Mouse (Mus musculus): ENCODE measurements around the gene Thap2. TPM values are rescaled to one million over a fixed set of nuclear protein-coding genes. Genes with fewer than 3 reads are reported as not detected.

The Thap2 gene
- total RNA-seq (2023): 10 to 100 TPM in 1 of 2 experiments, 1 to 10 TPM in 1; 8.7 to 12.6 TPM

GRCm38 (mm10) chr10:115384221-115385017 lies at the start of gene Thap2, which contains the start of gene Zfc3h1:
Gene Thap2 (minus strand): TSS chr10:115384443.
Gene Zfc3h1 (plus strand): TSS chr10:115384959.

GRCm38 (mm10) chr10:115361840-115362622 lies 22.2 kb downstream of the Thap2 start, which contains the start of gene Tmem19:
Gene Tmem19 (minus strand): TSS chr10:115362501.

Other genes starting within 250 kb of the Thap2 start
- not detected for gene Tph2, start 199.4 kb downstream of the Thap2 start, total RNA-seq (2023)
- gene Tbc1d15, start 133.0 kb downstream of the Thap2 start, total RNA-seq (2023): 100 to 1,000 TPM in 1 of 2 experiments, 10 to 100 TPM in 1; 87.5 to 121 TPM
- gene Rab21, start 68.8 kb downstream of the Thap2 start, total RNA-seq (2023): 10 to 100 TPM; 61.5 to 64.3 TPM
- gene Tmem19, start 21.9 kb downstream of the Thap2 start, total RNA-seq (2023): 10 to 100 TPM; 33.1 to 35.5 TPM
- gene Zfc3h1, start 516 bp upstream of the Thap2 start, total RNA-seq (2023): 10 to 100 TPM; 81.7 to 88.9 TPM
- not detected for gene A930009A15Rik, start 185.5 kb upstream of the Thap2 start, total RNA-seq (2023)
- under 1 TPM in 1 of 2 experiments, not detected in 1; 0.21 TPM for gene Lgr5, start 203.3 kb upstream of the Thap2 start, total RNA-seq (2023)